Comparison of ENCODE assay signal across 11 mouse cellular contexts in the genomic region with DNA sequence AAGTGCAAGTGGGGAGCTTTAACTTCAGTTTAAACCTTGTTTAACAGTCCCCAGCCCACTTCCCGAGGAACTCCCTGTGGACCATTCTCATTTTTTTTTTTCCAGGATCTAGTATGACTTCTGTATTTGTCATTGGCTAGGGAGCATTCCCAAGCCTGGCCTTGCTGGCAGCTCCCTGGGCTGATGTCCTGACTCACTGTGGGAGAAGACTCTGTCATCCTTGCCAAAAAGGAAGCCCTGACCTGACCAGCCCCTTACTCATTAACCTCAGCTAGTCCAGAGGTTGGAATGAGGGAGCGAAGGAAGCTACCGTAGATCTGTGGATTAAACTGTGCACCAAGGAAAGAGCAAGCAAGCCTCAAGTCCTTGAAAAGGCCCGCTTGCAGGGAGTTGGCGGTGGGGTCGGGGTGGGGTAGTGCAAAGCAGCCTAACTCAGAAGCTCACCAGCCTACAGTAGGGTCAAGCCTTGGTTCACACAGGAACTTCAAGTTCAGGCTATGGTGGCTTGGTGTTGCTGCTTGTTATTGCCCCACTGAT.
DNase-seq lines count a peak whose midpoint lies in the region; ATAC-seq and TF ChIP-seq lines count a peak whose summit lies in the region.
"Had no signal": no experiment of that assay in that cellular context is flagged by ENCODE, and none has a peak within 500 bp of the region (broad histone marks: within the 10 kb centered on the region; RNA-seq: fewer than 3 reads in every experiment).

No protein-coding gene starts in this region.

- no peaks in the 10 kb centered on the region for H3K4me1 ChIP-seq in intestine, postnatal 0 days (replicated peaks; ENCODE audit: control insufficient read depth, insufficient read depth, low read length)

- no peak for TF ChIP-seq CTCF in gastrocnemius, adult 2 months (IDR thresholded peaks at IDR 0.05)
- no peak for TF ChIP-seq CTCF in intestine, postnatal 0 days (IDR thresholded peaks at IDR 0.05; ENCODE audit: low read depth)

- H3K9ac ChIP-seq in intestine, postnatal 0 days (ENCODE audit: low read depth, low read length): no peak overlapping the region

- H3K4me2 ChIP-seq in intestine, postnatal 0 days (replicated peaks; ENCODE audit: low read depth): no peak overlapping the region

- H3K27me3 ChIP-seq in intestine, postnatal 0 days (replicated peaks; ENCODE audit: control insufficient read depth, insufficient read depth, low read length): no peaks in the 10 kb centered on the region
- H3K27me3 ChIP-seq: megakaryocyte, embryonic 14.5 days had no signal

- peak overlapping the region; percentile 56 for H3K4me3 ChIP-seq in gastrocnemius, adult 2 months
- H3K4me3 ChIP-seq in intestine, postnatal 0 days (ENCODE audit: low read depth, low read length): no peak overlapping the region
- H3K4me3 ChIP-seq: megakaryocyte, embryonic 14.5 days had no signal

- H3K27ac ChIP-seq in gastrocnemius, adult 2 months: peak overlapping the region; percentile 44
- H3K27ac ChIP-seq in intestine, postnatal 0 days (ENCODE audit: low read depth, low read length): no peak overlapping the region

- H3K9me3 ChIP-seq in intestine, postnatal 0 days (ENCODE audit: control insufficient read depth): no peaks in the 10 kb centered on the region

- intact Hi-C loops in gastrocnemius, adult 2 months (cut with DNase I): no loop called here

- ATAC-seq in intestine, postnatal 0 days: no peak
- ATAC-seq: intestine, embryonic 16.5 days had no signal

- H3K36me3 ChIP-seq in intestine, postnatal 0 days (ENCODE audit: control insufficient read depth, insufficient read depth): no peaks in the 10 kb centered on the region

- 76% methylated on average over 6 of the region's 6 CpGs for WGBS in intestine, postnatal 0 days

- DNase-seq in gastrocnemius, adult 2 months: peak; percentile 21
- no peak for DNase-seq in gastrocnemius, adult 8-10 months (ENCODE audit: low spot score in 2 of 2)
- DNase-seq in NIH3T3 (ENCODE audit: low read depth): peak; percentile 20
- peak; percentile 35 for DNase-seq in heart, adult 8-10 months (ENCODE audit: low spot score)
- peak; percentile 46 for DNase-seq in kidney, postnatal 10 days
- DNase-seq in right cerebral cortex, postnatal 4 days: no peak
- DNase-seq in cerebellum, adult 8-10 months: no peak
- DNase-seq: retina, postnatal 1 day had no signal

Comparison
In these comparisons a context has a peak if more than half of its experiments do, and no peak if none do; other contexts are left out.
1. DNase-seq: peak in gastrocnemius, adult 2 months (single experiment), NIH3T3 (single experiment), heart, adult 8-10 months (single experiment) and kidney, postnatal 10 days (single experiment); none in gastrocnemius, adult 8-10 months (0 of 2), right cerebral cortex, postnatal 4 days (single experiment) and cerebellum, adult 8-10 months (single experiment).